Mouse (Mus musculus) heart, adult 2 months (tissue): ENCODE data around the gene Hamp.

Experiments
- CTCF ChIP-seq: fragments of 200-600 bp; IDR thresholded peaks from 2 replicates; pipeline ENCODE4 v1.8.1; 2022; ENCODE audit warnings: antibody characterized with exemption, mild to moderate bottlenecking, moderate library complexity
- POLR2A ChIP-seq: fragments of 200-500 bp; IDR thresholded peaks from 2 replicates; pipeline ENCODE4 v1.6.1; 2011; ENCODE audit warnings: mild to moderate bottlenecking, low read depth, low read length, control low read depth; ENCODE audit not compliant: insufficient read depth

DNA sequence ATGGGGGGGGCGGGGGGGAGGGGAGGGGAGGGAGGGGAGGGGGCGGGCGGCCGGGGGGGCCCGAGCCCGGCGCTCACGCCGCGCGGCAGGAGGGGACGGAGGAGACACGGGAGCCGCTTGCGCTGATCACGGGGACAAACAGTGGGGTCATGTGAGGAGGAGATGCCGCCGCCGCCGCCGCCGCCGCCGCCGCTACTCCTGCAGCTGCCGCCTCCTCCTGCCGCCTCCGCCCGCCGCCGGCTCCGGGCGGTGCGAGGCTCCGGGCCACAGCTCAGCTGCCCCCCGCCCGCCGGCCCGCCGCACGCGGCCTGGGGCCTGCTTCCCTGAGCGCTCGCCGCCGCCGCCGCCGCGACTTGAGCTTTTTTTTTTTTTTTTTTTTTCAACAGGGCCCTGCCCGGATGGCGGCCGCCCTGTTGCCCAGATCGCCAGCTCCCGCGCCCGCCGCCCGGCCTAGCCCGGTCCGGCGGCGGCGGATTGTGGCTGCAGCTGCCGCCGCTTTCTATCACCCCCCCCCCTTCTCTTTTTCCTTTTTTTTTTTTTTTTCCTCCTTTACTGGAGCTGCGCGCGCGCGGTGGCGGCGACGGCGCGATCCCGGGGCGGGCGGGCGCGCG, 13.0 kb upstream of the Hamp start, which contains the start of gene Usf2:
- TF ChIP-seq POLR2A (no peak), CTCF (no peak)
